Mouse (Mus musculus): Measurements from ENCODE around the gene Adssl1.

Gene Adssl1

GRCm38 (mm10) chr12:112592985-112593734 lies 26.7 kb upstream of the Adssl1 start:
- DNase-seq: peak in 1 of 2 experiments; percentile 44

- DNase-seq: peak; percentile 33 to 62
Observed at GRCm38 (mm10) chr12:112593951-112594915, 25.6 kb upstream of the Adssl1 start.

GRCm38 (mm10) chr12:112594989-112595388 lies 24.9 kb upstream of the Adssl1 start:
- no peak for DNase-seq

GRCm38 (mm10) chr12:112595626-112596025 lies 24.2 kb upstream of the Adssl1 start:
- DNase-seq: no peak

GRCm38 (mm10) chr12:112596454-112596853 lies 23.4 kb upstream of the Adssl1 start:
- no peak for DNase-seq

GRCm38 (mm10) chr12:112596891-112597500 lies 22.8 kb upstream of the Adssl1 start:
- DNase-seq: no peak

- no peak for DNase-seq
Observed at GRCm38 (mm10) chr12:112597618-112598017, 22.2 kb upstream of the Adssl1 start.

GRCm38 (mm10) chr12:112599198-112599597 lies 20.6 kb upstream of the Adssl1 start:
- no peak for DNase-seq

GRCm38 (mm10) chr12:112599942-112600611 lies 19.8 kb upstream of the Adssl1 start:
- no peak for DNase-seq

GRCm38 (mm10) chr12:112604022-112604421 lies 15.8 kb upstream of the Adssl1 start:
- DNase-seq: peak; percentile 80 to 83

- peak; percentile 73 to 76 for DNase-seq
Observed at GRCm38 (mm10) chr12:112604709-112605649, 14.9 kb upstream of the Adssl1 start.

- DNase-seq: peak; percentile 72 to 76
Observed at GRCm38 (mm10) chr12:112605766-112606165, 14.1 kb upstream of the Adssl1 start.

- DNase-seq: no peak
Observed at GRCm38 (mm10) chr12:112606998-112607397, 12.8 kb upstream of the Adssl1 start.

GRCm38 (mm10) chr12:112609031-112609430 lies 10.8 kb upstream of the Adssl1 start:
- no peak for DNase-seq

- no peak for DNase-seq
Observed at GRCm38 (mm10) chr12:112616668-112617067, 3.2 kb upstream of the Adssl1 start.

- DNase-seq: peak in 1 of 2 experiments; percentile 44
Observed at GRCm38 (mm10) chr12:112617184-112617583, 2.7 kb upstream of the Adssl1 start.

- DNase-seq: peak; percentile 72 to 73
Observed at GRCm38 (mm10) chr12:112617898-112618380, 1.9 kb upstream of the Adssl1 start.

GRCm38 (mm10) chr12:112618981-112619685 lies 712 bp upstream of the Adssl1 start:
- no peak for DNase-seq

- DNase-seq: no peak
Observed at GRCm38 (mm10) chr12:112620354-112621061, 663 bp downstream of the Adssl1 start.

GRCm38 (mm10) chr12:112621900-112622299 lies 2.1 kb downstream of the Adssl1 start:
- no peak for DNase-seq
